Mouse (Mus musculus): ENCODE results near the gene Ins2. TPM values are rescaled to one million over a fixed set of nuclear protein-coding genes. Genes with fewer than 3 reads are reported as not detected.

Ins2 gene
- polyA plus RNA-seq, 1 experiment from 2014 or later, result 420 TPM

DNA sequence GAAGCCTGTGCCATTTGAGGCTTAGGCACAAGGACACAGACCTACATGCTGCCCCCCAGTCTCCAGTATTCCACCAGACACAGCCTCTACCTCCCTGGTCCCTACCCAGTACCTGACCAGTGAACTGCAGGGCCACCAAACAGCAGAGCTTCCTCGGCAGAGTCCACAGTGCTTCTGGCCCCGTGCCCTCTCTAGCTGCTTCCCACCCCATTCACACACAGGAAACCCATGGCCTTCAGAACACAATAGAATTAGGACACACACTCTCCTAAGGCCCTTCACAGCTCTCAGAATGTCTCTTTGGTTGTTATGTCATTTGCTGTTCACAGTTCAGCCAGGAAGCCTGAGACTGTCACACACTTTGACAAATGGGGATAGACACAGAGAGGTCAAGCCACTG lies 76.5 kb downstream of the Ins2 start, which contains the start of gene Igf2:
Gene Igf2, minus strand, starts transcription at position 158 of the 400 bp plus-strand sequence.
- Histone ChIP-seq H3K27ac (ENCODE audit: low read length) (peak within 1 kb of the TSS; percentile 10; the same call in 1 of the 2 replicates), H3K36me3 (ENCODE audit: control insufficient read depth, insufficient read depth, low read length) (peaks cover 7% of the 10 kb centered on the region; the same call in 1 of the 2 replicates), H3K9me3 (replicated peaks; ENCODE audit: control insufficient read depth, low read length) (peaks cover 24% of the 10 kb centered on the region), H3K4me2 (ENCODE audit: low read depth, low read length) (no peak within 1 kb of the TSS), H3K27me3 (ENCODE audit: control insufficient read depth, insufficient read depth, low read length) (peaks cover 41% of the 10 kb centered on the region), H3K4me3 (replicated peaks; ENCODE audit: low read length) (no peak within 1 kb of the TSS), H3K9ac (ENCODE audit: low read length) (no peak within 1 kb of the TSS), H3K4me1 (ENCODE audit: control insufficient read depth, insufficient read depth, low read length) (no peaks in the 10 kb centered on the region)
- WGBS, result 66% methylated on average over 2 of the region's 2 CpGs
- ATAC-seq (ENCODE audit: insufficient read depth, low FRiP score), result no peak; the same call in 1 of the 2 replicates

DNA sequence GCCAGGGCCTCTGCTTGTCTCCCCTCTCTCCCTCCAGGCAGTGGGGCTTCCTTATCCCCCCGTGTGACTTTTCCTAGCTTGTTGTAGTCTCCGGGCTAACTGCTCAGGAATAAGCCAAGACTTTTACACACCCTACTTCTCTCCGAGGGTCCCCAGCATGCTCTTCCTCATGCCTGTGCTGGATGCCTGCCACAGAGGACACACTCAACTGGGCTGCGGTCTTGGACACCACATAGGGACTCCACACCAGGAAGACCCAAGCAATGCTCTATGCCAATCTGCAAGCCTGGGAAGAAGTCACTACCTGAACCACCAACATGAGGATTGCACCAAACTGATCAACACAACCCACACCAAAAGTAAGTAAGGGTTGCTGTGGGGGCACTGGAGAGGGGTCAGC lies 77.1 kb downstream of the Ins2 start:
- Histone ChIP-seq H3K4me3 (replicated peaks; ENCODE audit: low read length) (no peak overlapping the region), H3K4me1 (ENCODE audit: control insufficient read depth, insufficient read depth, low read length) (no peaks in the 10 kb centered on the region), H3K27ac (ENCODE audit: low read length) (peak overlapping the region; percentile 10; the same call in 1 of the 2 replicates), H3K9me3 (replicated peaks; ENCODE audit: control insufficient read depth, low read length) (peaks cover 20% of the 10 kb centered on the region), H3K27me3 (ENCODE audit: control insufficient read depth, insufficient read depth, low read length) (peaks cover 46% of the 10 kb centered on the region), H3K9ac (ENCODE audit: low read length) (no peak overlapping the region), H3K4me2 (ENCODE audit: low read depth, low read length) (no peak overlapping the region), H3K36me3 (ENCODE audit: control insufficient read depth, insufficient read depth, low read length) (peaks cover 7% of the 10 kb centered on the region; the same call in 1 of the 2 replicates)
- ATAC-seq (ENCODE audit: insufficient read depth, low FRiP score), result no peak
- WGBS, result 68% methylated on average over 4 of the region's 4 CpGs

- WGBS, result 54% methylated on average over 5 of the region's 5 CpGs
- H3K9ac ChIP-seq (ENCODE audit: low read length), result no peak overlapping the region
- no peaks in the 10 kb centered on the region for H3K4me1 ChIP-seq (ENCODE audit: control insufficient read depth, insufficient read depth, low read length)
- H3K27me3 ChIP-seq (ENCODE audit: control insufficient read depth, insufficient read depth, low read length), result peaks cover 53% of the 10 kb centered on the region
- H3K4me2 ChIP-seq (ENCODE audit: low read depth, low read length), result no peak overlapping the region
- H3K9me3 ChIP-seq (replicated peaks; ENCODE audit: control insufficient read depth, low read length), result peaks cover 14% of the 10 kb centered on the region
- no peak overlapping the region for H3K4me3 ChIP-seq (replicated peaks; ENCODE audit: low read length)
- no peak for ATAC-seq (ENCODE audit: insufficient read depth, low FRiP score)
- no peak overlapping the region for H3K27ac ChIP-seq (ENCODE audit: low read length)
- H3K36me3 ChIP-seq (ENCODE audit: control insufficient read depth, insufficient read depth, low read length), result peaks cover 7% of the 10 kb centered on the region; the same call in 1 of the 2 replicates
Measured at GRCm38 (mm10) chr7:142665364-142665763, 77.8 kb downstream of the Ins2 start.

DNA sequence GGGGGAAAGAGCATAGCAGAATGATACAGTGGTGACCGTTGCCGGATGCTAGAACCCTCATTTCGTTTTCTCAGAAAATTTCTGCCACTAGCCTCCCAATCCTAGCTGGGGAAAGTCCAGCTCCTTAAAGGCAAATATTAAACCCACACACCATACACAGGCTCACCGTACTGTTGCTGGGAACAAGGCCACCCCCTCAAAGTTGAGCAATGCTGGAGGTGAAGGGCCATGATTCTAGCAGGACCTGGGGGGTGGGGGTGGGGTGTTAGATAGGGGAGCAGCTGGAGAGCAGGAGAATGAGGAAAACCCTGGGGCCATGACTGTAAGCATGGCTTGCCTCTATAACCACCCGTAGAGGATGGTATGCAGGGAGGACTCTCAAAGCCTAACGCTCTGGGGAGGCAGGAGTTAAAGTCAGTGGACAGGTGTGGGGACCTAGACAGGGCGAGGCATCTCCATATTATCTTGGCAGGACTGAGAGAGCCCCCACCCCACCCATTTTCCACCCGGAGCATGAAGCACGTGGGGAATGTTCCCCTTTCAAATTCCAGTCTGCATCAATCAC lies 78.6 kb downstream of the Ins2 start:
- peaks cover 6% of the 10 kb centered on the region for H3K9me3 ChIP-seq (replicated peaks; ENCODE audit: control insufficient read depth, low read length)
- H3K27ac ChIP-seq (ENCODE audit: low read length), result 0 out of 2 replicates have a peak overlapping the region, but pooled peaks have one; percentile 24
- WGBS, result 11% methylated on average over 9 of the region's 9 CpGs
- peaks cover 61% of the 10 kb centered on the region for H3K27me3 ChIP-seq (ENCODE audit: control insufficient read depth, insufficient read depth, low read length)
- H3K4me2 ChIP-seq (ENCODE audit: low read depth, low read length), result peak overlapping the region; percentile 62
- peak overlapping the region; percentile 48 for H3K4me3 ChIP-seq (replicated peaks; ENCODE audit: low read length)
- peak overlapping the region; percentile 73 for H3K9ac ChIP-seq (ENCODE audit: low read length)
- H3K4me1 ChIP-seq (ENCODE audit: control insufficient read depth, insufficient read depth, low read length), result no peaks in the 10 kb centered on the region
- peaks cover 5% of the 10 kb centered on the region; the same call in 1 of the 2 replicates for H3K36me3 ChIP-seq (ENCODE audit: control insufficient read depth, insufficient read depth, low read length)
- peak; percentile 18; the same call in 1 of the 2 replicates for ATAC-seq (ENCODE audit: insufficient read depth, low FRiP score)

DNA sequence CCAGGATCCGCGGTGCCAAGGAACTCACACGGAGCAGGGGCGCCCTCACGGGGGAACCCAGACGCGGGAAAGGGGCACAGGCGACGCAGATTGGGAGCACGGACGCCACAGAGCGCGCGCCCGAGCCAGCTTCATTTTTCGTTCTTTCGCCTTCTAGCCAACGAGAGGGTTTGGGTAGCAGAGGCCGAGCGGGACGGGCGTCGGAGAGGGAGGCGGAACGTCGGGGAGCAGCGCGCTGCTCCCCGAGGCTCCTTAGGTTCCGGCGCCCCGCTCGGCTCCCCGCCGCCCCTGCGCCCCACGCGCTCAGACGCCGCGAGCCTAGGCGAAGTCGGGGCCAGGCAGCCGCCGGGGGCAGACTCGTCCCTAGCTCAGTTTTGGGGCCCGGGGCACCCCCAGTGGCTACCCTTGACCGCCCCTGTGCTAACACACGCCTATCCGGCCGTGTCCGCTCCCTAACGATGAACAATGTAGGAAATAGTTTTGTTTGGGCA lies 79.2 kb downstream of the Ins2 start:
- WGBS, result 1% methylated on average over 53 of the region's 53 CpGs
- 0 out of 2 replicates have a peak, but pooled peaks cover under 1% of the 10 kb centered on the region for H3K9me3 ChIP-seq (replicated peaks; ENCODE audit: control insufficient read depth, low read length)
- H3K4me2 ChIP-seq (ENCODE audit: low read depth, low read length), result peak overlapping the region; percentile 62
- peak overlapping the region; percentile 73 for H3K9ac ChIP-seq (ENCODE audit: low read length)
- ATAC-seq (ENCODE audit: insufficient read depth, low FRiP score), result no peak
- H3K27ac ChIP-seq (ENCODE audit: low read length), result peak overlapping the region; percentile 24; the same call in 1 of the 2 replicates
- H3K36me3 ChIP-seq (ENCODE audit: control insufficient read depth, insufficient read depth, low read length), result peaks cover 4% of the 10 kb centered on the region; the same call in 1 of the 2 replicates
- peaks cover 66% of the 10 kb centered on the region for H3K27me3 ChIP-seq (ENCODE audit: control insufficient read depth, insufficient read depth, low read length)
- peak overlapping the region; percentile 48 for H3K4me3 ChIP-seq (replicated peaks; ENCODE audit: low read length)
- no peaks in the 10 kb centered on the region; the same call in 1 of the 2 replicates for H3K4me1 ChIP-seq (ENCODE audit: control insufficient read depth, insufficient read depth, low read length)

- 36% methylated on average over 5 of the region's 5 CpGs for WGBS
- Histone ChIP-seq H3K27ac (ENCODE audit: low read length) (no peak overlapping the region), H3K27me3 (ENCODE audit: control insufficient read depth, insufficient read depth, low read length) (peaks cover 68% of the 10 kb centered on the region), H3K9ac (ENCODE audit: low read length) (peak overlapping the region; percentile 34), H3K9me3 (replicated peaks; ENCODE audit: control insufficient read depth, low read length) (no peaks in the 10 kb centered on the region), H3K4me3 (replicated peaks; ENCODE audit: low read length) (peak overlapping the region; percentile 48), H3K4me2 (ENCODE audit: low read depth, low read length) (peak overlapping the region; percentile 62), H3K36me3 (ENCODE audit: control insufficient read depth, insufficient read depth, low read length) (no peaks in the 10 kb centered on the region), H3K4me1 (ENCODE audit: control insufficient read depth, insufficient read depth, low read length) (no peaks in the 10 kb centered on the region; the same call in 1 of the 2 replicates)
- no peak for ATAC-seq (ENCODE audit: insufficient read depth, low FRiP score)
Measured at GRCm38 (mm10) chr7:142663151-142663550, 80.0 kb downstream of the Ins2 start.

DNA sequence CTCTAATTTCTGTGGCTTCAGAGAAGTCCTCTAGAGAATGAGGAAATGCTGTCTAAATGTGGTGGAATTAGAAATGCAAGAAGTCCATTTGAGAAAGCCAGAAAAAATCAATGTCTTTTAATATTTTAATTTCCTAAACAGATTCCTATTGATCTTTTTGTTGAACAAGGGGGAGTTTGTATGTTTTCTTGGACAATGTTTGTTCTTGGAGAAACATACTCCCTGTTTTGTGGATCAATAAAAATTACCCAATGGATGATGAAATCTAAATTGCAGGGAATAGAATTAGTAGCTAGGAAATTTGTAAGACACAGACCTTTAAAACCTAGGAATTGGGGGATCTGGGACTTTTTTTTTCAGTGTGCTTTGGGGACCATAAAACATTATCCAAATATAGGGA lies 81.4 kb downstream of the Ins2 start:
- H3K36me3 ChIP-seq (ENCODE audit: control insufficient read depth, insufficient read depth, low read length), result no peaks in the 10 kb centered on the region
- peak overlapping the region; percentile 54 for H3K4me2 ChIP-seq (ENCODE audit: low read depth, low read length)
- H3K9me3 ChIP-seq (replicated peaks; ENCODE audit: control insufficient read depth, low read length), result no peaks in the 10 kb centered on the region
- H3K4me1 ChIP-seq (ENCODE audit: control insufficient read depth, insufficient read depth, low read length), result no peaks in the 10 kb centered on the region; the same call in 1 of the 2 replicates
- peaks cover 77% of the 10 kb centered on the region for H3K27me3 ChIP-seq (ENCODE audit: control insufficient read depth, insufficient read depth, low read length)
- ATAC-seq (ENCODE audit: insufficient read depth, low FRiP score), result no peak
- peak overlapping the region; percentile 60 for H3K4me3 ChIP-seq (replicated peaks; ENCODE audit: low read length)
- peak overlapping the region; percentile 83 for H3K9ac ChIP-seq (ENCODE audit: low read length)
- peak overlapping the region; percentile 91; the same call in 1 of the 2 replicates for H3K27ac ChIP-seq (ENCODE audit: low read length)

DNA sequence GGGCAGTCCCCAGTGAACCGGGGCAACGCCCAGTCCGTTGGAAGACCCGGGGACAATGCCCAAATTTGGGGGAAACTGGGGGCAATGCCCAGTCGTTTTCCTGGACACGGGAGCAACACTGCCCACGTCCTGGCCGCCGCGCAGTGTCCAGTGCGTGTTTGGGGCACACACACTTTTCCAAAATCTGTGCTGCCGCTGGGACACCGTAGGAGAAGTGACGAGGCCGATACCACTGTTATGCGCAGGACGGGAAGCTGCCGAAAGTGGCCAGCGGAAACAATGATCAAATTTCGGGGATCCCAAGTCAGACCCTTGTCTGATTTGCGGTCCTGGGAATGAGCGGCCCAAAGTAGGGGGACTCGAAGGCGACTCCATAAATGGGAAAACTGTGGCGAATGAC lies 82.1 kb downstream of the Ins2 start:
- 7% methylated on average over 25 of the region's 25 CpGs for WGBS
- H3K4me3 ChIP-seq (replicated peaks; ENCODE audit: low read length), result peak overlapping the region; percentile 60
- no peaks in the 10 kb centered on the region; the same call in 1 of the 2 replicates for H3K4me1 ChIP-seq (ENCODE audit: control insufficient read depth, insufficient read depth, low read length)
- H3K4me2 ChIP-seq (ENCODE audit: low read depth, low read length), result peak overlapping the region; percentile 54
- H3K36me3 ChIP-seq (ENCODE audit: control insufficient read depth, insufficient read depth, low read length), result no peaks in the 10 kb centered on the region
- peak overlapping the region; percentile 83 for H3K9ac ChIP-seq (ENCODE audit: low read length)
- no peaks in the 10 kb centered on the region for H3K9me3 ChIP-seq (replicated peaks; ENCODE audit: control insufficient read depth, low read length)
- H3K27me3 ChIP-seq (ENCODE audit: control insufficient read depth, insufficient read depth, low read length), result peaks cover 76% of the 10 kb centered on the region
- no peak for ATAC-seq (ENCODE audit: insufficient read depth, low FRiP score)
- peak overlapping the region; percentile 91 for H3K27ac ChIP-seq (ENCODE audit: low read length)

DNA sequence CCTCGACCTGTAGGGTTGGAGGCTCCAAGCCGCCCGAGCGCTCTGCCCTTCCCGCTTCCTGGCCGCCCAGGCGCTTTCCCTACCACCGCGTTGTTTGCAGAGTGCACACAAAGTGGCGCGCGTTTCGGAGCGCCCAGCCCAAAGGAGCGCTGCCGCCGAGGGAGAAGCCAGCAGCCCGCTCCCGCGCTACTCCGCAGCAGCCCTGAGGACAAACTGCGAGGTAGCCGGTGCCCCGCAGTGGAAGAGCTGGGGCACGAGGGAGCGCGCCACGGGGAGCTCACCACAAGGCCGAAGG lies 82.6 kb downstream of the Ins2 start:
- peaks cover 75% of the 10 kb centered on the region for H3K27me3 ChIP-seq (ENCODE audit: control insufficient read depth, insufficient read depth, low read length)
- peak overlapping the region; percentile 54 for H3K4me2 ChIP-seq (ENCODE audit: low read depth, low read length)
- peak overlapping the region; percentile 60 for H3K4me3 ChIP-seq (replicated peaks; ENCODE audit: low read length)
- H3K27ac ChIP-seq (ENCODE audit: low read length), result peak overlapping the region; percentile 91
- H3K9ac ChIP-seq (ENCODE audit: low read length), result peak overlapping the region; percentile 83
- H3K36me3 ChIP-seq (ENCODE audit: control insufficient read depth, insufficient read depth, low read length), result no peaks in the 10 kb centered on the region
- no peak for ATAC-seq (ENCODE audit: insufficient read depth, low FRiP score)
- under 1% methylated on average over 29 of the region's 29 CpGs for WGBS
- no peaks in the 10 kb centered on the region for H3K9me3 ChIP-seq (replicated peaks; ENCODE audit: control insufficient read depth, low read length)
- H3K4me1 ChIP-seq (ENCODE audit: control insufficient read depth, insufficient read depth, low read length), result no peaks in the 10 kb centered on the region; the same call in 1 of the 2 replicates

All from stomach, embryonic 16.5 days (tissue).